Mouse (Mus musculus) spleen, adult 2 months (tissue): ENCODE results near the gene Sf1. TPM values are rescaled to one million over a fixed set of nuclear protein-coding genes. Genes with fewer than 3 reads are reported as not detected.

ENCODE experiments used
- DNase-seq, 2 experiments: peaks; one replicate each; pipeline versions ENCODE4 v3.0.0 to v3.0.0-alpha.2; 2012 to 2021; ENCODE audit warnings: low spot score in 2 of 2, low read depth in 1 of 2
- H3K27ac ChIP-seq: fragments of 200-500 bp; 2 replicates; pipeline ENCODE4 v1.5.1; 2012; ENCODE audit warnings: low read length, inconsistent platforms; ENCODE audit not compliant: insufficient read depth
- H3K27me3 ChIP-seq: fragments of 200-500 bp; 2 replicates; pipeline ENCODE4 v1.6.1; 2012; ENCODE audit warnings: mild to moderate bottlenecking, moderate library complexity, low read length, inconsistent platforms; ENCODE audit not compliant: control insufficient read depth, insufficient read depth
- H3K36me3 ChIP-seq: fragments of 200-500 bp; 2 replicates; pipeline ENCODE4 v1.6.1; 2012; ENCODE audit warnings: mild to moderate bottlenecking, low read length, inconsistent platforms; ENCODE audit not compliant: control insufficient read depth, insufficient read depth
- H3K4me1 ChIP-seq: fragments of 200-500 bp; 2 replicates; pipeline ENCODE4 v1.6.1; 2011; ENCODE audit warnings: inconsistent platforms; ENCODE audit not compliant: control insufficient read depth, insufficient read depth, insufficient read length
- H3K4me3 ChIP-seq: fragments of 200-500 bp; 2 replicates; pipeline ENCODE4 v1.5.1; 2011; ENCODE audit warnings: mild to moderate bottlenecking, inconsistent platforms; ENCODE audit not compliant: insufficient read depth, insufficient read length; ENCODE audit errors: extremely low read depth
- CTCF ChIP-seq: fragments of 200-500 bp; IDR thresholded peaks from 2 replicates; pipeline ENCODE4 v1.5.1; 2011; ENCODE audit warnings: mild to moderate bottlenecking, inconsistent platforms; ENCODE audit not compliant: insufficient read depth, insufficient read length, insufficient replicate concordance; ENCODE audit errors: extremely low read depth
- POLR2A ChIP-seq: fragments of 200-500 bp; IDR thresholded peaks from 2 replicates; pipeline ENCODE4 v1.6.1; 2011; ENCODE audit warnings: low read depth, low read length, inconsistent platforms
- WGBS: fragments of 180-500 bp; shearing (Covaris S2); methylation state at CpG from one replicate; pipeline ENCODE4 v1.1.7; 2018; 5-methylcytosine and 5-hydroxymethylcytosine counted together
- polyA plus RNA-seq: library from polyadenylated mRNA; depleted of rRNA; stranded (reverse); fragments of >200 nt; gene quantifications from 2 replicates; pipeline ENCODE4 v1.2.3, GENCODE M21; 2012

Gene Sf1
- polyA plus RNA-seq, 1 experiment = 177 TPM

GRCm38 (mm10) chr19:6341453-6342077, 21.9 kb upstream of the Sf1 start:
- no peak for DNase-seq
- Histone ChIP-seq H3K27ac (peak overlapping the region; percentile 93), H3K36me3 (peaks cover 40% of the 10 kb centered on the region), H3K4me1 (peaks cover 20% of the 10 kb centered on the region; the same call in 1 of the 2 replicates), H3K4me3 (peak overlapping the region; percentile 94), H3K27me3 (no peaks in the 10 kb centered on the region)
- TF ChIP-seq POLR2A = no peak
- TF ChIP-seq CTCF = no peak
- under 1% methylated on average over 23 of the region's 23 CpGs for WGBS

GRCm38 (mm10) chr19:6342276-6342933, 21.1 kb upstream of the Sf1 start:
- TF ChIP-seq POLR2A (no peak), CTCF (no peak)
- peak overlapping the region; percentile 94 for H3K4me3 ChIP-seq
- H3K36me3 ChIP-seq = peaks cover 48% of the 10 kb centered on the region
- no peaks in the 10 kb centered on the region for H3K27me3 ChIP-seq
- peaks cover 20% of the 10 kb centered on the region; the same call in 1 of the 2 replicates for H3K4me1 ChIP-seq
- H3K27ac ChIP-seq = peak overlapping the region; percentile 93
- no peak for DNase-seq
- 17% methylated on average over 5 of the region's 5 CpGs for WGBS

- Histone ChIP-seq H3K27ac (peak overlapping the region; percentile 93; the same call in 1 of the 2 replicates), H3K4me1 (peaks cover 20% of the 10 kb centered on the region; the same call in 1 of the 2 replicates), H3K4me3 (no peak overlapping the region), H3K36me3 (peaks cover 48% of the 10 kb centered on the region), H3K27me3 (no peaks in the 10 kb centered on the region)
- no peak for TF ChIP-seq POLR2A
- TF ChIP-seq CTCF = 0 out of 2 replicates have a peak, but pooled peaks have one; percentile 6
- 60% methylated on average over 19 of the region's 19 CpGs for WGBS
- no peak for DNase-seq
These were observed 20.2 kb upstream of the Sf1 start for GRCm38 (mm10) chr19:6343066-6343925.

GRCm38 (mm10) chr19:6343996-6344395, 19.5 kb upstream of the Sf1 start:
- no peak for TF ChIP-seq POLR2A
- Histone ChIP-seq H3K4me3 (no peak overlapping the region), H3K27ac (no peak overlapping the region; the same call in 1 of the 2 replicates), H3K4me1 (peaks cover 20% of the 10 kb centered on the region; the same call in 1 of the 2 replicates), H3K36me3 (peaks cover 46% of the 10 kb centered on the region), H3K27me3 (no peaks in the 10 kb centered on the region)
- DNase-seq = no peak
- 84% methylated on average over 5 of the region's 5 CpGs for WGBS

- WGBS = 92% methylated on average over 5 of the region's 5 CpGs
- no peak for DNase-seq
- H3K36me3 ChIP-seq = peaks cover 51% of the 10 kb centered on the region
- TF ChIP-seq CTCF (no peak), POLR2A (no peak)
- no peaks in the 10 kb centered on the region for H3K27me3 ChIP-seq
- peaks cover 14% of the 10 kb centered on the region; the same call in 1 of the 2 replicates for H3K4me1 ChIP-seq
- H3K4me3 ChIP-seq = no peak overlapping the region
- no peak overlapping the region for H3K27ac ChIP-seq
These were observed 17.5 kb upstream of the Sf1 start for GRCm38 (mm10) chr19:6346023-6346422.

GRCm38 (mm10) chr19:6346661-6347060, 16.8 kb upstream of the Sf1 start:
- Histone ChIP-seq H3K4me3 (no peak overlapping the region), H3K36me3 (peaks cover 56% of the 10 kb centered on the region), H3K4me1 (peaks cover 14% of the 10 kb centered on the region; the same call in 1 of the 2 replicates), H3K27me3 (no peaks in the 10 kb centered on the region), H3K27ac (no peak overlapping the region)
- DNase-seq = no peak
- TF ChIP-seq CTCF (no peak), POLR2A (no peak)
- WGBS = 82% methylated on average over 10 of the region's 10 CpGs
